Mouse (Mus musculus): ENCODE results near the gene Hnrnpdl.

Hnrnpdl gene

DNA sequence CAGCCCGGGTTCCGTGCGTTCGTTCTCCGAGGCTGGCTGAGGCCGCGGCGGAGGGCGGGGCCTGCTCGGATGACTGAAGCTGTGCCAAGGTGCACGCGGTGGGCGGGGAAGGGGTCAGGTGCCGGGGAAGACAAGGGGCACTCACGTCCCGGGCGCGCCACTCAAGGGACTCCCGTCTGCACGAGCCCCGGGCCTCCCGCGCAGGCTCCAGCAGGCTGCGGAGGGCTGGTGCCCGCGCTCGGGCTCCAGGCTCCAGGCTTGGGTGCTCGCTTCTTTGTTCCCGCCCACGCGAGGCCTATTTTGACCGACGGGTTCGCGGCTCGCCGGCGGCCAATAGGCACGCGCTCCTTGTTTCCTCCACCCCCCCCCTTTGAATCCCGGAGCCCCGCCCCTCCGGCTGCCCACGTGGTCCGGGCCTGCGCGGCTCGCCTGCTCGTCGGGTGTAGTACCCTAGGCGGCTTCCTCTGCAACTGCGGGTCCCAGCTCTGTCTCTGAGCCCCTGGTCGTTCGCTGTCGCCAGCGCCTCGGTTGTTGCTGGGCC, at the start of gene Hnrnpdl, which contains the start of gene Enoph1:
Hnrnpdl (minus strand) TSS at position 63 of the 541 bp plus-strand sequence.
Enoph1 (plus strand) TSS at position 384 of the 541 bp plus-strand sequence.
- peak; percentile 91 to 93 for DNase-seq (ENCODE audit: low spot score in 2 of 2)

DNA sequence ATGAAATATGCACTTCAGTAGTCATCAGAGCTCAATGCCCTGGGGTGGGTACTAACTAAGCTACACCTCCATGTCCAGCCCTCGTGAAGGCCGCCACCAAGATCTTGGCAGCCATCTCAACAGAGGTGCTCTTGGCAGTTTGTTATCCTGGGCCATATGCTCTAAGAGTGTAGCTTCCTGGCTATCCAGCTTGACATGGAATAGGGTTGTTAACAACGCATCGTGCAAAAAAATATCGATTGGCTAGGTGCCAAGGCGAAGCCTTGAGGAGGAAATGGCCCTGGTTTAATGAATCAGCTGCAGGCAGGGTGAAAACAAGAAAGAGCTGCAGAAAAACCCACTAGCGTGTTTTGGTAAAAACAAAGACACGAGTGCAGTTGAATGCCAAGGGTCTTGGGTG, 45.6 kb upstream of the Hnrnpdl start:
- DNase-seq (ENCODE audit: low spot score in 2 of 2) = no peak

DNA sequence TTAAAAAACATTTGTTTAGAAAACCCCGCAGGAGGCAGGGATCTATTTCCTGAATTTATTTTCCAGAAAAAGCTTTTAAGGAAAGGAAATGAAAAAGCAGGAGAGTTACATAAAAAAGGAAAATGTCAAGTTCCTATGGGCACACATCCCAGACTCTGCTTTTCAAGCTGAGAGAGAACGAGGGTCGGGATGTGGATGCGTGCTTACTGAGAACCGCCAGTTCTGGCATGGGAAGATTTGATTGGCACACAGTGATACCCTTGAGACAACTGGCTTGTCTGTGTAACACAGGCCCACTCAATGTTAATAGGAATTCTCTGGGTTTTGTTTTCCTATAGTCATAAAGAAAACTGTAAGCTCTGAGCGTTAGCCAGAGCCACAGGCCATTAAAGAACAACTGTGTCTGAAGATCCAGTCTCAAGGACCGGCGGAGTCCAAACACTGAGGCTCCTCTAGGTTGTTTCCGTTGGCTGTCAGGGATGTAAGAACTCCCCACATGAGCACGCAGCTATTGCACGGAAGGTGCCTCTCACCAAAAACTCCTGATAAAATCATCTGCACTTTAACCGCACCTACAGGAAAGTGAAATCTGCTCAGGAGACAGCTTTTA, 44.6 kb upstream of the Hnrnpdl start:
- no peak for DNase-seq (ENCODE audit: low spot score in 2 of 2)

DNA sequence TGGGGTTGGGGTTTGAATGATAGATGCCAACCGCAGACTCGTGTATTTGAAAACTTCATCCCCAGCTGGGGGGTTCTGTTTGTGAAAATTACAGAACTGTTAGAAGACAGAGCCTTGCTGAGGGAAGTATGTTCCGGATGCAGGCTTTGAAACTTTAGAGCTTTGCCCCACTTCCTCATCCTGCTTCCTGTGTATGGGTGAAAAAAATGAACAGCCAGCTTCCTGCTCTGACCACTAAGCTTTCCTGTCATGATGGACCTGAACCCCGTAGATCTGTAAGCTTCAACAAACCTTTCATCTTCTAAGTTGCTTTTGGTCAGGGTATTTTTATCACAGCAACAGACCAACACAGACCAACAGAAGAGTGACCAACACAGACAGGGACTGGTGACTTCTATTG, 42.5 kb upstream of the Hnrnpdl start:
- DNase-seq (ENCODE audit: low spot score in 2 of 2) = no peak

DNA sequence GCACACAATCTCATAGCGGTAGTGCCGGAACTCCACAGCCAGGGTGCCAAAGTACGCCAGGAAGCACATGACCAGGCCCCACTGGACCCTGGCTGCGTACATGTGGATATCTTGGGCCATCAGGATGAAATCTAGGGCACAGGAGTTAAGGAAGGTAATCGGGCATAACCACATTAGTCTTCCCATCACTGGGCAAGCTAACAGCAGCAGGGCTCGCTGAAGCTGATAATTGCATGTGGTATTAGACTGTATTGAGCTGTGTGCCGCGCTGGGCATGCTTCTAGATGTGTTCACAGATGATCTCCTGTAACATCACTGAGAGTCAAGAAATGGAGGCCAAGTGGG, 40.4 kb upstream of the Hnrnpdl start:
- DNase-seq (ENCODE audit: low spot score in 2 of 2) = no peak

DNA sequence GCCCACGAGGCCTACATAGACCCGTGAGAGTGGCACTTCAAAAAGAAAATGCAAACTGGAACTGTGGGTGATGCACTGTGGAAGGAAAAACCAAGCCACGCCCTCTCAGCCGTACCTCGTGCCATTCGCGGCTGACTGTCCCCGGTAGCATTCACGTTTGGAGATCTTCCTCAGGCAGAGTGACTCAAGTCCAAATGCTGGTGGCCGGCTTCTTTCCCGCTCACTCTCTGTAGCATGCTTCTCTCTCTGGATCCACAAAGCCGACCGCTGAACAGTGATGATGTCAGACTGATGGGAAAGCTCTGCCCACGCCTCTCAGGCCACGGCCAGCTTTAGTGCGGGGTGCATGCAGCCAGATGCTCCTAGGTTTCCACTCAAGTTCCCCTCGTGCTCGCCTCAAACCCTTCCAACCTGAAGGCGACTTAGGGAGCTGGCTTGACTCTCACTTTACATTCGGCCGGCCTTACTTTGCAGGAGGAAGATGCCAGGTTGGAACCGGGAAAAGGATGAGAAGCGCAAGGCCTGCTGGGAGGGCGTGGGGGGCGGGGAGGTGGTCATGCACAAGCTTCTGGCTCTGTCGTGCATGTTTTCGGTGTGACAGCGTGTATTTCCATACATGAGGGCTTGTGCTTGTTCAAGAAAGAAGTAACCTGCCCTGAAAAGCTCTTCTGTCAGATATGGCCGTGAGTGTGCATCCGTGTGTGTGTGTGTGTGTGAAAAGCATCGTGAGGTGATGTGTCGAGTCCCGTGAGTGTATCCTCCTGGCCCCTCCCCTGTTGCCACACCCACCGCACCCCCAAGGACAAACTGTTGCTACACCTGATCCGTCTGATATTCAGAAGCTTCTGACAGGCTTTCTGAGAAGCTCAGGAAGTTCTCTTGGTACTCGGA, 39.8 kb upstream of the Hnrnpdl start:
- no peak for DNase-seq (ENCODE audit: low spot score in 2 of 2)

DNA sequence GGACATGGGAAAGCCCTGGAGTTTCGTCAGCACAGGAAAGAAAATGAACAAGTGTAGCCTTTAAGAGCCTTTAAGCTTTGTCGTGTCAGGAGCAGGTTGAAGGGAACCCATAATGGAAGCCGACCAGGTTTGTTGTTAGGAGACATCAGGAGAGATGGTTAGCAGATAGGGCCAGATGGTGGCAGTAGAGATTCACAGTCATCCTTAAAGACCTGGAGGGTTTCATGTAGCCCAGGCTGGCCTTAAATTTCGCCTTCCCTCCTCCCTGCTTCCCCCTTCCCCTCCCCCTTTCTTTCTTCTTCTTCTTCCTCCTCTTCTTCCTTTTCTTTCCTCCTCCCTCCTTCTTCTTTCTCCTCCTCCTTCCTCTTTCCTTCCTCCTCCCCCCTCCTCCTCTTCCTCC, 35.1 kb upstream of the Hnrnpdl start:
- DNase-seq (ENCODE audit: low spot score in 2 of 2) = no peak

DNA sequence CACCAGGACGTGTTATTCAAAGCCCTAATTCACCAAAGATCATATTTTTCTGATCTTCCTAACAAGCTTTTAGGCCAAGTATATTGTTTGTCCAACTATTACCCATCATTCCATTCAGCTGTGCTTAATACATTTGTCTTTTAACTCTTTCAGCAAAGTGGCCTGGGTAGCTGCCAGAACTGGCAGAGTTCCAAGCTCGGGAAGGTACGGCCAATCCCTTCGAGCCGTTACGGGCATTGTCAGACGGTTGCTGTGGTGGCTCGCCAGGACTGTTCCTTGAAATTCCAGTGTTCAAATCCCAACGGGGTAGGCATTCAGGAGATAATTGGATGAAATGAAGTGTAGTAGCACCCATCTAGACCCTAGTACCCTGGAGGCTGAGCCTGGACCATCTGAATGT, 33.1 kb upstream of the Hnrnpdl start:
- DNase-seq (ENCODE audit: low spot score in 2 of 2) = no peak

DNA sequence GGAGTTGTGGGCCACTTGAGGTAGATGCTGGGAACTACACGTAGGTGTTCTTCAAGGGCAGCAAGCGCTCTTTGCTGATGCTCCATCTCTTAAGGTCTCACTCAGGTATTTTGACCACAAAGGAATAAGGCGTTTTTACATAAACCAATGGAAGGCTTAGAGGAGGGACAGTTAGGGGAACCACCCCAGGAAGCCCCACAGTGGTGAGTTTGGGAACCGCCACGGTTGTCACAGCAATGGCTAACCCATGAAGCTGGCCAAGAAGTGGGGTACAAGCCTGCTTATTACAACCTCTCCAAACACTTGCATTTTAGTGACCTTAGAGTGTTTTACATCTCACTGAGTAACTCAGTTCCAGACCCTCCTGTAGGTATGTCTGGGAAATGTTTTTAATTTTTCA, 32.1 kb upstream of the Hnrnpdl start:
- DNase-seq (ENCODE audit: low spot score in 2 of 2) = no peak

DNA sequence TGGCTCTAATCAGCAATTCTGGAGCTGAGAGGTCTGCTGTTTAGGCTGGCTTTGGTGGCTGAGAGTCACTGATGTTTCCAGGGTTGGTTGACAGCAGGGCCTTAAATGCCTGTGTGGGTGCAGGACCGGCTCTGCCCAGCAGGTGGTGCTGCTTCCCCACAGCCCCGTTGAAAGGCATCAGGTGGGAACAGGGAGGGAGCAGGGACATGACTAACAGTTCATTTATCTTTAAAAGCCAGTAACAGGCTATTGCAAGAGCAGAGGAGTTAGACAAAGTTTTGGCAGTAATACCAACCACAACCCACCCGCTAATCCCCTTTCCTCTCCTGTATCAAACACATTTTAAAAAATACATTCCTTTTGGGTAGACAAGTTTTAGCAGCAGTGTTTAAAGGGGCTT, 30.8 kb upstream of the Hnrnpdl start:
- peak; percentile 72 to 86 for DNase-seq (ENCODE audit: low spot score in 2 of 2)

DNA sequence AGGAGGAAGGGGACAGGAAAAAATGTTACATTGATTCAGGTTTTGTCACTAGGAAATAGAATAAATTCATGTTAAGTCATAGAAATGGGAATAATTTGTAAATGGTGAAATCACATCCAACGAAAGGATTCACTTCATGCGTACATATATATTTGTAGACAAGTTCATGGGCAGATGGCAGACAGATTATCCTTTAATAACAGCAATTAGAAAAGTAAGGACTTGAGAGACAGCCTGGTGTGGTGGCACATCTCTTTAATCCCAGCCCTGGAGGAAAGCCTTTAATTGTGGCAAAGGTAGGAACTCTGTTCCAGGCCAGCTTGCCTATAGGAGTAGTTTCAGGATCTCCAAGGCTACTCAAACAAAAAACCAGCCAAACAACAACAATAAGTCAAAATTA, 30.1 kb upstream of the Hnrnpdl start:
- DNase-seq (ENCODE audit: low spot score in 2 of 2) = no peak

DNA sequence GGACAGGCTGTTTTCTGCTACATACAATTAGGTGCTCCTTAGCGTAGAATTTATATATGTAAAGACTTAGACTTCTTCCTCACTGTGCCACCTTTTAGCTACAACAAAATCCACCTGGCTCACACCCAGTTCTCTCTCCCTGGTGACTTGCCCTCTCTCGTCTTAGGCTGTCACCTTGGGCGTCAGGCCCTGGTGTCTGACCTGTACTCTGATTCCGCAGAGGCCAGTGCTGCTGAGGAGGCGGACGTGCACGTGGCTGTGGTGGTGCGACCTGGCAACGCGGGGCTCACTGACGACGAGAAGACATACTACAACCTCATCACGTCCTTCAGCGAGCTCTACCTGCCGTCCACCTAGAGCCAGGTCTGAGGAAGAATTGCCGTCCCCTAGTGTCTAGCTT, 28.1 kb upstream of the Hnrnpdl start:
- DNase-seq (ENCODE audit: low spot score in 2 of 2) = no peak

DNA sequence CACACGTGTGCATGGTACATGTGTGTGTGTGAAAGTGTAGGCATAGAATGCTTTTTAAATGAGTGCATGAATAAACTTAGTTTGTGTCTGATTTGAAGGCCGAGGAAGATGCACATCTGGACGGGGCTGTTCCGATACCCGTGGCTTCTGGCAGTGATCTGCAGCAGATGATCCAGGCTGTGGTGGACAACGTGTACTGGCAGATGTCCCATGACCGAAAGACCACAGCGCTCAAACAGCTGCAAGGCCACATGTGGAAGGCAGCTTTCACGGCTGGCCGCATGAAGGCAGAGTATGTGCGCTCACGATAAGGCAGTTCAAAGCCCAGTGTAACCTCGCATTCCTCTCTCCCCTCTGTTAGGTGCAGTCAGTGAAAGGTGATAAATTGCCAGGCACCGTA, 21.4 kb upstream of the Hnrnpdl start:
- peak in 1 of 2 experiments; percentile 51 for DNase-seq (ENCODE audit: low spot score in 2 of 2)

DNA sequence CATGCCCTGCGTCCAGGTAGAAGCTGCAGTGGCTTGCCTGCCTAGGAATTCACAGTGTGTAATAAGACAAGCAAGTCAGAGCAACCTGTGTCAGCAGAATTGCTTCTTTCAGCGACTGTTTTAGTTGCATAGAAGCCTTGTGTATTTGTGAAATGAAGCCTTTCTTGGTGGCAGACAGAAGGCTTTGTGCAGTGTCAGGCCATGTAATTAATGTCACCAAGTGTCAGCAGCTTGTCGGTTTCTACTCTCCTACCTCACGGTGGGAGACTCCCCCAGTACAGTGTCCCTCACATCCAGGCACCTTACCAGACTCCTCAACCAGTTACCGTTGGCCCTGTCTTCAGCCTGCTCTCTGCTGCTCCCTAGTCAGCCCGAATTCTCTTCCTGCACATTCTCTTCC, 19.9 kb upstream of the Hnrnpdl start:
- DNase-seq (ENCODE audit: low spot score in 2 of 2) = no peak

DNA sequence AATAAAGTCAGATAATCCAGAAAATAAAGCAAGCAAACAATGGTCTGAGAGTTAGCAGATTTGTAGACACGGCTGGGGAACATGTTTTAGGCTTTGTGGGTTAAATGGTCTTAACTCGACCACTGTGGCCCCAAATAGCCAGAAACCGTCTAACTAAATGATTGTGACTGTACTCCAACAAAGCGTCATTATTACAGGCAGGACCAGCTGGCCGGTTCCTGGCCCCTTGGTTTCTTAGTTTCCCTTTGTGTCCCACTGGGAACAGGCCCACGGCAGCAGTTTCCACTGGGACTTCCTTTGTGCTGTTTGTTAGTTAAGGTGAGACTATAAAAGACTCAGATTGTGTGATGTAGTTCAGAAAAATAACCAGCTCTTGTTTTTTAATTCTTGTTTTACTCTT, 19.3 kb upstream of the Hnrnpdl start:
- no peak for DNase-seq (ENCODE audit: low spot score in 2 of 2)

DNA sequence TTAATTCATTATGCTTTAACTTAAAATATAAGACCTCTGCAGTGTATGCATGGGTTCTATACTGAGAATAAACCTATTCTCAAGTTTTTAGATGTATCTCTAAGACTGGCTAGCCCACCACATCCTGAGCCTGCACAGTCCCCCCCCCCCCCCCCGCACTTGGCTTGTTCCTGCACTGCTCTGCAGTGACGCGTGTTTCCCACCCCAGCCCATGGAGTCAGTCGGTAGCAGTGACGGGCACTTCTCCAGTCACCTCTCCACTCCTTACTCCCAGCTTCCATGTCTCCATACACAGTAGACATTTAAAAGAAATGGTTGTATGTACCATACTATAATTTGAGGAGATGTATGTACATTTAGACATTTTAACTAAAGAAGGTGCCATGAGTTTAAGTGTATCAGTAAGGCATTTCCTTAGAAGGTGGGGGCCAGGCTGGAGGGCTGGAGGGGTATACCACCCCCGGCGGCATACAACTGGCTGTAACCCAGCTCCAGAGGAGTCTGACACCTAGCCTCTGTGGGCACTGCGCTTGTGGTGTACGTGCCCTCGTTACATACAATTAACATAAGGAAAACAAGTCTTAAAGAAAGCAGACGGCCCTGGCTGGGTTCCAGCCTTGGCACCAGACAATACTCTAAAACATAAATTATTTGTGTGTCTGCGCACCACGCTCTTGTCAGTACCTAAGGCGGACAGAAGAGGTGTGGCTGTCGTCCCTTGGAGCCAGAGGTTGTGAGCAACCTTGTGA, 18.2 kb upstream of the Hnrnpdl start:
- DNase-seq (ENCODE audit: low spot score in 2 of 2) = no peak

DNA sequence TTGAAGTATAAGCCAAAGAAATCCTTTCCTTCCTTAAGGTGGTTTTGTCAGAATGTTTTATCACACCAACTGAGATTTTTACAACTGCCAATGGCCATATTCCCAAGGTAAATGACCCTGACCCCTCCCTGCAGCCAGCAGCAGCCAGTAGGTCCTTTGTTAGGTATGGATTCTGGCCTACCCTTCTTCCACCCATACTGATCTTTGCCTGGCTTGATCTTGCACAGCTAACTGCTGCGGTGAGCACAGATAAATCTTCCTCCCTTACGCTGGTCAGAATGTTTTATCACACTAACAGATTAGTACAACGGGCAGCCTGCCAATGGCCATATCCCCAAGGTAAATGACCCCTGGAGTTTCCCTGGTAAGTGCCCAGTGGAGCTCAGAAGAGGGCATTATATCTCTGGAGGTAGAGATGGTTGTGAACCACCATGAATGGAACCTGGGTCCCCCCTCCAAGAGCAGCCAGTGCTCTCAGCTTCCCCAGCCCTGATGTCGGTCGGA, 16.5 kb upstream of the Hnrnpdl start:
- DNase-seq (ENCODE audit: low spot score in 2 of 2) = no peak

DNA sequence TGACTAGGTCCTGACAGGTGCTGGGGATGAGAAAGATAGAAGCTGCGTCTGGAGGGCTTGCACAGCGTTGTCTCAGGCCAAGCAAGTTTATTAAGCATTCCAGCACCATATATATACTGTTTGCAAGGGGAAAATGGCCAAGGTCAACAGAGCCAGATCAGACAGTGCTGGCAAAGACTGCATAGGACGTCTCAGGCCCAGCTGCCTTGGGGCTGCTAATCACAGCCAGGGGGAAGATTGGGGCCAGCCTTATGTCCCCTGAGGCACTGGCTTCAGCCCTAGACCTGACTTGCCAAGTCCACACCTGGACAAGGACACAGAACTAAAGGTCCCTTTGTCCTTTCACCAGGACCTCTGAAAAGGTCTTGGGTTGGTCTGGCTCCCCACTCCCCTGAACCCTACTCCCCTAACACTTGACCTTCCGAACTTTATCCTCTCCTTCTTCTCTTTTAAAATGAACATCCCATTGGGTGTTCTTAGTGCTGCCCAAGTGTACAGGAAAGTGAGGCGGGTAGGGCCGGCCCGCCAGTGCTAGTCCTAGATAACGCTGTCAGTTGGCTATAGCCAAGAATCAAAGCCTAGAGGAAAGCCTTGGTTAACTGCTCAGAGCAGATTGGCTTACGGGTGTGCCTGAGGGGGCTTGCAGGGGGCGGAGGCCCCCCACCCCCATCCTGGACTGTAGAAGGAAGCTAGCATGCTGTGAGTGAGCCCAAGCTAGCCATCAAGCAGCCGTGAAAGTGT, 15.5 kb upstream of the Hnrnpdl start:
- DNase-seq (ENCODE audit: low spot score in 2 of 2) = no peak

DNA sequence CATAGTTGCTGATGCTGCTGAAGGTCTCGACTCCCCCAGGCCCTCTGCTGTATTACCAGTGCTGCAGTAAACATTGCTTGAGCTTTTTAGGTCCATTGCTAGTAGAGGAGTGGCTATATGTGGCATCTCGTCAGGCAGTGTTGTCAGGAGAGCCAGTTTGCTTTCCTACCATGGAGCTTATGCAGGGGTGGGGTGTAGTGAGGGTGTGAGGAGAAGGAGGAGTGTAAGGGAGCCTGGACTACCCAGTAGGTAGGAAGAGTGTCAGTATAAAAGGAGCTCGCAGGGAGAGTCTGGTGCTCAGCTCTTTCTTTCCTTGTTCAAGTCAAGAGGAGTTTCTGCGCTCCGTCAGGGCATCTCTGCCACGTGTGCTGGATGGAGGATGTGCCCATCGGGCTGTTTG, 13.3 kb upstream of the Hnrnpdl start:
- DNase-seq (ENCODE audit: low spot score in 2 of 2) = no peak

DNA sequence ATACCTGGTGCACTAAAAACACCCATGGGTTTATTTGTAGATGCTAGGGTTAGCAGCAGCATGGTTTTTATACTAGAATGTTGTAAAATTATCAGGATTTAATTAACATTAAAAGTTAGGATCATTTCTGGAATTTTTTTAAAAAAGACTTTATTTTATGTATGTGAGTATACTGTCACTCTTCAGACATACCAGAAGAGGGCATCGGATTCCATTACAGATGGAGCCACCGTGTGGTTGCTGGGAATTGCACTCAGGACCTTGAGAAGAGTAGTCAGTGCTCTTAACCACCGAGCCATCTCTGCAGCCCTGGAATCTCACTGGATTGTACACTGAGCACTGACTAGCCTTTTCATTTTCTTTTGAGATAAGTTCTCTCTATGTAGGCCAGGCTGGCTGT, 10.4 kb upstream of the Hnrnpdl start:
- DNase-seq (ENCODE audit: low spot score in 2 of 2) = no peak

DNA sequence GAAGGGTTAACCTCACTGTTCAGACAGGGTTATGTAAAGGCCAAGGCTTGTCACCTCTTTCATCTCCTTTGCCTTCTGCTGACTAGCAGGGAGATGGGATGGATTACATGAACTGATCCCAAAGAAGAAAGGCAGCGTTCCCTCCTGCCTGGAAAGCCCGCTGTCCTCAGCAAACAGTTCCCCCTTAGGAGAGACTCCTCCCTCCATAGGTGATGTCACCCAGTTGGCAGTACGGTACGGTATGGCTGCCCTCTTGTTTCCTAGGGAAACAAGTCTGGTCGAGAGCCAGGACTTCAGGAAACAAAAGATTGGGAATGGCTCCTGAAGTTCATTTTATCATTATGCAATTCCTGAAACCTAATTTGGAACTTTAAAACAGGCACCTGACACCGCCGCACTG, 8.4 kb upstream of the Hnrnpdl start:
- DNase-seq (ENCODE audit: low spot score in 2 of 2) = no peak

All from urinary bladder, postnatal 4 days (tissue).